Mouse (Mus musculus) large intestine, adult 2 months (tissue): ENCODE data around the gene Kcnd3. TPM values are rescaled to one million over a fixed set of nuclear protein-coding genes. Genes with fewer than 3 reads are reported as not detected.

Experiments
- DNase-seq: peaks from one replicate; pipeline ENCODE4 v3.0.0-alpha.2; 2012; ENCODE audit warnings: low read depth, low spot score
- WGBS: fragments of 180-500 bp; shearing (Covaris S2); methylation state at CpG from one replicate; pipeline ENCODE4 v1.1.7; 2018; 5-methylcytosine and 5-hydroxymethylcytosine counted together
- polyA plus RNA-seq: library from polyadenylated mRNA; depleted of rRNA; stranded (reverse); fragments of >200 nt; gene quantifications from 2 replicates; pipeline ENCODE4 v1.2.3, GENCODE M21; 2012

Kcnd3 gene
- polyA plus RNA-seq, 1 experiment: 0.62 TPM

- no peak for DNase-seq
These were observed 62.9 kb downstream of the Kcnd3 start for GRCm38 (mm10) chr3:105515035-105515434.

- 75% methylated on average over 1 of the region's 1 CpGs for WGBS
- no peak for DNase-seq
These were observed 63.5 kb downstream of the Kcnd3 start for GRCm38 (mm10) chr3:105515640-105516039.

DNA sequence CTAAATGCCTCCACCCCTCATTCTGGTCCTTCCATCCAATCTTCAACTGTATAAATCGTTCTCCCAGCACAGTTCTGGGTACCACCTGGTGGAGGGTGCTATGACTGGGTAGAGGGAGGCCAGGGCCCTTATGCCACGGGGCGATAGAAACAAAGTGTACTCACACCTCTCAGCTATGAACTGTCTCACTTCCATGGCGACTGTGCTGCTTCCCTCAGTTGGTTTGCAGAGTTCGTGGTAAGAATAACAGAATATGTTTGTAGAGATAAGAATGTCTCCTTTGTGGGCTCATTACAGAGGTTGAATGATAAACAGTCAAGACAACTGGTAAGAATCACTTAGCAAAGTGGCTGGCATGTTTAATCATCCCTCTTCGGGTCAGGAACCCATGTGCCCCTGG, 68.3 kb downstream of the Kcnd3 start:
- 65% methylated on average over 6 of the region's 6 CpGs for WGBS
- DNase-seq: no peak

DNA sequence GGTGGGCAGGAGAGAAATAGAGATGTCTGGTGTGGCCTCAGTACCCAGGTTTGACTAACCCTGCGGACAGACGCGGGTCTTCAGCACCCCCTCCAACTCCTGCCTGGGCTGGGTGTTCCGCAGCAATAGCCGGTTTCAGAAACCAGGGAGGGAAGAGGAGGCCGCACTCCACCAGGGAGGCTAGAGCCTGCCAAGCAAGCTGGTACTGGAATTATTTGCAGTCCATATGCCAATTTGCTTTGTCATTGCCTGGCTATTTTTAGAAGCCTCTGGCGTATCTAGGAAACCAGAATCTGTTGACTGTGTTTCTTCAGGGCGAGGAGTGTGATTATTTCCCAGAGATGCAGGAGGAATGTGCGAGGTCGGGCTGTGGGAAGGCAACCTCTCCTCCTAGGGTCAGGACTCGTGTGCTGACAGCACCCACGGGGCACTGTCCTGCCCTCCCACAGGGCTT, 69.1 kb downstream of the Kcnd3 start:
- 55% methylated on average over 12 of the region's 12 CpGs for WGBS
- DNase-seq: no peak

GRCm38 (mm10) chr3:105521639-105522038, 69.5 kb downstream of the Kcnd3 start:
- 84% methylated on average over 4 of the region's 4 CpGs for WGBS
- no peak for DNase-seq

DNA sequence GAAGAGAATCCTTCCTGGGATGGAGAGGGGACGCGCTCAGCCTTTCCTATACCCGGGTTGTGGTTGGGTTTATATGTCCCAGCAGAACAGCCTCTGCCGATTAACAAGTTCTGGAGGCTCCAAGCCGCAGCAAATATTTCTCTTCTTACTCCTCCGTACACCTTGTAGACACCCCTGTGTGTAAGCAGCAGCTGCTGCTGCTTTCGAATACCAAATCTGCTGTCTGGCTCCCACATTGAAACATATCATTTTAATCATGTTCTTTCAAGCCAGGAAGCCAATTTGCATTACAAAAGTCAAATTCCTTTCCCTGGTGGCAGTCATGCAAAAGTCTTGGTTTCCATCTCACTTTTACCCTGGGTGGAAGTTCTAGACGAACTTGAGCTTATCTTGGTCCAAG, 76.7 kb downstream of the Kcnd3 start:
- no peak for DNase-seq
- WGBS: 79% methylated on average over 8 of the region's 8 CpGs

DNA sequence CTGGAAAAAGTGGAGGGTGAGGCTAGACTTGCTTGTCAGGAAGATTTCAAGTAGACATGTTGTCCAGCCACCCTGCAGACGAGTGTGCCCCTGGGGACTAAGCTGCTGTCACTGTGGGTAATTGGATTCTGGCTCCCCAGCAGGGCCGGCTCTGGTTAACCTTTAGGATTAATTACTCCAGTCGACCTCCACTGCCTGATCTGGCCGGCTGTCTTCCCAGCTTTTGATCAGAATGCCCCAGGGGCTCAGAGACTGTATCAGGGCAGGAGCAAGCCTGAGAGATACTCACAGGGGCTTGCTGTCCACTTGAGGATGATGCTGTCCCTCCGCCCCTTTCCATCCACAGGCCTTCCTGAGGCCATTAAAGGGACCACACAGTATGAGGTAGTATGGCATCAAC, 77.6 kb downstream of the Kcnd3 start:
- WGBS: 29% methylated on average over 5 of the region's 5 CpGs
- DNase-seq: no peak

- 34% methylated on average over 11 of the region's 11 CpGs for WGBS
- DNase-seq: no peak
These were observed 78.4 kb downstream of the Kcnd3 start for GRCm38 (mm10) chr3:105530363-105531130.

- WGBS: 60% methylated on average over 6 of the region's 6 CpGs
- no peak for DNase-seq
These were observed 86.3 kb downstream of the Kcnd3 start for GRCm38 (mm10) chr3:105538406-105538805.

DNA sequence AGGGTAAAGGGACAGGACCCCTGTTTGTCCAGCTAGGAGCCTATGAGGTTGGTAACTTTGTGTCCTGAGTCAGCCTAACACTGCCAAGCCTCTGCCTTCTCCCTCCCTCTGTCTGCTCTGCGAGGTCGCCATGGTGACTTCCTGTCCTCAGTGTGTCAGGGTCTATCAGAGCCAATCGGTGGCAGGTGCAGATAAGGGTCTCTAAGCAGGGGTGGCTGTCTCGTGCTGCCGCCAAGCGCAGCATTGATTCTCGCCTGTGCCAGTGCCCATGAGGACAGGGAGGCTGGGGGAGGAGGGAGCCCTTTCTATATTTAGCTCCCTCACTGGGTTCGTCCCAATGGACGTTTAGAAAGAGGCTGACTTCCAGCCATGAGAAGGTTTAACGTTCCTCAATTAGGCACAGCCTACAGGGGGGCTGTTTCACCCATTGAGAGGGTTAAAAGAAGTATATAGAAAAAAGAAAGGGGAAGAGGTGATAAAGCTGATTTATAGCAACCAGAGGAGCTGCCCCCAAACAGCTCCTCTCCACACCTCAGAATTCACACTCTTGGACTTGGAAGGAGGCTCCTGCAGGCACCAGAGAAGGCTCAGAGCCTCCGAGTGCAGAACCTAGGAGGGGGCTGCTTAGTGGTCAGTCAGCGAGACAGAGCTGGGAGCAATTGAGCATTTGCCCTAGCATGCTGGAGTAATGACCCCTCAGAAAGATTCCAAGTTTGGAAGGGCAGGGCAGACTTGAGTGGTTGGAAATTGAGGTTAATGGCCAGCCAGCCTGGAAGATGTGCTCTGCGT, 86.9 kb downstream of the Kcnd3 start:
- 14% methylated on average over 13 of the region's 13 CpGs for WGBS
- no peak for DNase-seq

DNA sequence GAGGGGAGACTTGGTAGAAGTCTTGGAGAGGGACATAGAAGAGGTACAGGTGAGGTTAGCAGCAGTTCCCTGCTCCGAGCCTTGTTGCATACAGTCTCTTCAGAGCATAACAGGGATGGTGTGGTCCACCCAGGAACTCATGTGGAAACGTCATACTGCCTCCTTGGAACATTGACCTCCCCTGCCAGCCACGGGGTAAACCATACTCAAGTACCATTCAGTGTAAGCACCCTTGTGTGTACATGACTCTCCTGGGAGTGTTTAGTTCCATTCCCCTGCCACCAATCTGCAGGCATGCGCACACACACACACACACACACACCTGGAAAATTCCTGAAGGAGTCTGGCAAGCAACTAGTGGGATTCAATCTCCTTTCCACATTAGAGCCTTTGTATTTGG, 90.6 kb downstream of the Kcnd3 start:
- 69% methylated on average over 4 of the region's 4 CpGs for WGBS
- no peak for DNase-seq

DNA sequence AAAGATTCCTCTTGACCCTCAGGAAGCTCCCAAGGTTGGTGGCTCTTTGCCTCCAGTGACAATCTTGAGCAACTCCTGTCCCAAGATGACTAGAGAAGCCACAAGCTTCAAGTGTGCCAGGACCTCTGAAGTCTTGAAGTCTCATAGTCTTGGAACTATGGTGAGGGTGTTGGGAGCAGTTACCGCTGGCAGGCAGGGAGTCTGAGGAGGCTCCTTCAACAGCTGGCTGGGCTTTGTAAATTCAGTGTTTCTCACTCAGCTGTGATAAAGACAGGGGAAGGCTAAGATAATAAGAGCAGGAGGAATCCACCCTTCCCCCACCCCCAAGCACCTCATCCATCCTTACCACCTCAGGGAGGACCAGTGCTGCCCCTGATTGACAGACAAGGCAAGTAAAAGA, 92.0 kb downstream of the Kcnd3 start:
- WGBS: 86% methylated on average over 1 of the region's 1 CpGs
- no peak for DNase-seq

- DNase-seq: no peak
- 55% methylated on average over 13 of the region's 13 CpGs for WGBS
These were observed 94.5 kb downstream of the Kcnd3 start for GRCm38 (mm10) chr3:105546611-105547071.

DNA sequence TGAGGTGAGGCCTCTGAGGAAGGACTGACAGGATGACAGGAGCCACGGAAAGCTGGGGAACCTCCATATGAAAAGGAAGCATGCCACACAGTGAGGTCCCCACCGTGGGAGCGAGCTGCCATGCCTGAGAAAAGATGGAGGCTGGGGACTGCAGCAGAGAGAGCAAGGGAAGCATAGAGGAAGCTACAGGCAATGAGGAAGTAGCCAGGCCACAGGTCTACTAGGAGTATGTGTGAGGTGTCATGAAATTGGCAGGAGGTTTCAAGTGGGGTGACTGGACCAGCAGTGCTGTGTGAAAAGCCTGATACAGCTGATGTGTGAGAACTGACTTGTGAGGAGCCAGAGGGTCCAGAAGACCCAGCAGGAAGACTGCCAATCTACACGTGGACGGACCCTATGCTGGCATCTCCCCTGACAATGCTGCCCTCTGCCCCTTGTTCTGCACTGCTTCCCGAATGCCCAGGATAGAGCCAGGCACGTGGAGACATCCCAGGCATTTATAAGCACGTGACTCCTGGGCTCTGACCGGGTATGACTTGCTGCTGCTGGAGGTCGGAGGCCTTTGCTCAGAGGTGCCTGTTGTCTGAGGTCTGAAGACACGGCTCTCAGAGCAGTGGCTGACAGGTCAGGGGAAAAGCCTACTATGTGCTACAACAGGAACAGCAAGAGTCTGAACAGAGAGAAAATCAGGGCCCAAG, 96.1 kb downstream of the Kcnd3 start:
- no peak for DNase-seq
- 75% methylated on average over 11 of the region's 11 CpGs for WGBS

- WGBS: 31% methylated on average over 2 of the region's 2 CpGs
- no peak for DNase-seq
These were observed 107.3 kb downstream of the Kcnd3 start for GRCm38 (mm10) chr3:105559456-105559855.

GRCm38 (mm10) chr3:105566973-105567372, 114.8 kb downstream of the Kcnd3 start:
- no peak for DNase-seq
- WGBS: 76% methylated on average over 8 of the region's 8 CpGs

DNA sequence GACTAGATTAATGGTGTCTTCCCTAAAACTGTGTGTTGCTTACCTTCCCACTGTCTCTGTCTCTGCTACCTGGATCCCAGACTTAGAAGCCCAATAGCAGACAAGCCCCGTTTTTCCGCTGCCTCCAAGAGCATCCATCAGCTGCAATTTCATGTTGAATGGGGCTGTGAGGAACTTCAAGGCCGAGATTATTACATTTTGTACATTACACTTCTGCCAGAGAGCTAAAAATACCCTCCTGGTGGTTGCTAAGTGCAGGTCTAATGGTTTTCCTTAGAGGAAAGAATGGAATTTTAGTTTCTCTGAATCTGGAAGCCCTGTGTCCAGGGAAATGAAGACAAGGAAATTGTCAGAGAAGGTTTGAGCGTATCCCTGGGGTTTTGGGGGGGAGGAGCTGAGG, 115.3 kb downstream of the Kcnd3 start:
- WGBS: 65% methylated on average over 4 of the region's 4 CpGs

DNA sequence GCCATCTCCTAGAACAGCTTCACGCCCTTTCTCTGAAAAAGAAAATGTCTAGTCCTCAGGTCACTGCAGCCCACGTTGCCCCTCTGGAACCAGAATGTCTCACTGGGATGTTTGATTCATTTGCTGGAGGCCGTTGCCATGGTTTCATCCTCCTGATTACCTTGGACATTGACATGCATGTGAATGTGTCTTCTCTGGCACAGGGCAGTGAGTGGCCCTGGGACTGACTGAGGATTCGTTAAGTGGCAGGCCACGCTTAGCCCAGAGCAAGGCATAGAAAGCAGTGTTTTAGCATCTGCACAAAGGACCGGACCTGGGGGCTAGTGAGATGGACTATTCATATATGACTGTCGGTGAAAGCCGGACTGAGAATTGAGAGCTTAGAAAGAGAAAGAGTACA, 116.3 kb downstream of the Kcnd3 start:
- WGBS: 82% methylated on average over 8 of the region's 8 CpGs
- no peak for DNase-seq

More for the DNA sequence above, 115.3 kb downstream of the Kcnd3 start:
- no peak for DNase-seq

DNA sequence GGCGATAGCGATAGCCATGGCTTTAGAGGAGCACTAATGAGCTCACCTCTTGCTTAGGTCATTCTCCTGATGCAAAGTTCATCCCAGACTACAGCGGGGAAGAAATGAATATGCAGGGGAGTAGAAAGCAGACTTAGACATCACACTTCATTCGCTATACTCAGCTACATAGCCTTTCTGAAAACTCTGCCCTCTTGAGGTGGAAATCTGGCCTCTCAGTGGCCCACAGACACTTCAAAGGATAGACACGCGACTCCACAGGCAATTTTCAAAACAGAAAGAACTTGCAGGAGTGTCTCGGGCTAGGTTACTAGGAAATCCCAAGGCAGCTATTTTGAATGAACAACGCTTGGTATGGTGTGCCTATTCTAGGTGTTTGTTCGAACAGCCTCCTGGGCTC, 116.7 kb downstream of the Kcnd3 start:
- no peak for DNase-seq
- WGBS: 80% methylated on average over 9 of the region's 9 CpGs

- no peak for DNase-seq
- WGBS: 48% methylated on average over 6 of the region's 6 CpGs
These were observed 117.2 kb downstream of the Kcnd3 start for GRCm38 (mm10) chr3:105569310-105569752.
